Mouse (Mus musculus) ovary, adult 10 weeks (tissue): Measurements from ENCODE around the gene Krt8. TPM values are rescaled to one million over a fixed set of nuclear protein-coding genes. Genes with fewer than 3 reads are reported as not detected.

Source experiments
- polyA plus RNA-seq: library from polyadenylated mRNA; stranded (reverse); fragments of 350-450 nt; fragmentation: Illumina TruSeq; extraction: RNeasy Lipid Tissue Mini Kit (QIAGEN cat#74804); gene quantifications from one replicate; pipeline ENCODE4 v1.2.3, GENCODE M21; 2014

The Krt8 gene
- polyA plus RNA-seq, result 4.1 TPM

DNA sequence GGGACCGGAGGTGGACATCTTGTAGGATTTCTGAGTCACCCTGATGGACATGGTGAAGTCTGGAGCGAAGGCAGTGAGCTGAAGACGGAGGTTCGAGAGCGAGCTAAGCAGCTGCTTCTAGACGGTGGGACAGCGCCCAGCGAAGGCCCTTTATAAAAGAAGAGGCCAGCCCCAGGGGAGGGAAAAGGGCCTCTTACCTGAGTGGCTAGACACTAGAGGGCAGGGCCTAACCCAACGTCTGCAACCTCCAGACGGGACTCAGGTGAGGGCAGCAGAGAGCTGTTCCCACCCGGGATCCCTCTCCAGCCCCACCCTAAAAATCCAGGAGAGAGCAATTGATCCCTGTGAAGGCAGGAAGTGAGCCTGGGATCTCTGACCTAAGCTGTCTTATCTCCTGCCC, at the start of gene Krt8:
Krt8 (minus strand) TSS at position 294 of the 400 bp plus-strand sequence.

DNA sequence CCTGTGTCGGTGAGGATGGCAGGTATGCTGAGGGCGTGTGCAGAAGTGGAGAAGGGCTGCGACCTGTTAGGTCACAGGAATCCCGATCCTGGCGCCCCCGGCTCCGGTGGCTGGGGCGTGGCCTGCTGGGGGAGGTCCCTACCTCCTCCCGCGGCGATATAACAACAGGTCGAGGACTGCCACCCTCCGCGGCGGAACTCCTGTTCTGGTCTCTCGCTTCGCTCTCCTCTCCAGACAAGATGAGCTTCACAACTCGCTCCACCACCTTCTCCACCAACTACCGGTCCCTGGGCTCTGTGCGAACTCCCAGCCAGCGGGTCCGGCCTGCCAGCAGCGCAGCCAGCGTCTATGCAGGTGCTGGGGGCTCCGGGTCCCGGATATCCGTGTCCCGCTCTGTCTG, 23.8 kb upstream of the Krt8 start, which contains the start of gene Krt18:
Krt18 (plus strand) TSS at position 141 of the 400 bp plus-strand sequence.

DNA sequence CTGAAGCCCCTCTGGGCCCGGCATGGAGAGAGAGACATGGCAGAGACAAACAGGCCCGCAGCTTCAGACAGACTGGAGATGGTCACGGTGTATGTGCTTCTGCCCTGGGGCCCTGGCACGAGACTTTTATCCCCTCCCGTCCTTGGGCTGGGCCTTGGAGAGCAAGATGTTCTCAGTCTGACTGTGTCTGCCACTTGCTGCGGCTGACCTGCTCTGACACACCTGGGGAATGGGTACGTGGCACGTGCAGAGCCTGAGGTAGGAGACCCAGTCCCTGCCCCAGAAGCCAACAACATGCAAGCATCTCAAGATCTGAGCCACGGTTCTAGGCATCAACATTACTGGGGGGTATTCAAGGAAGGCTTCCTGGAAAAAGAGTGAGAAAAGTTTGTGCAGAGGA, 50.1 kb downstream of the Krt8 start, which contains the start of gene Krt78:
Krt78 (minus strand) TSS at position 101 of the 400 bp plus-strand sequence.

Other genes starting within 250 kb of the Krt8 start
- gene Krt72, start 218.0 kb downstream of the Krt8 start, polyA plus RNA-seq, result not detected
- gene Krt73, start 202.1 kb downstream of the Krt8 start, polyA plus RNA-seq, result 0.34 TPM
- gene Krt2, start 186.3 kb downstream of the Krt8 start, polyA plus RNA-seq, result not detected
- gene Krt1, start 153.7 kb downstream of the Krt8 start, polyA plus RNA-seq, result 0.23 TPM
- gene Krt77, start 134.8 kb downstream of the Krt8 start, polyA plus RNA-seq, result not detected
- not detected for gene Krt76, start 111.6 kb downstream of the Krt8 start, polyA plus RNA-seq
- gene Krt4, start 79.7 kb downstream of the Krt8 start, polyA plus RNA-seq, result not detected
- 0.48 TPM for gene Krt79, start 64.2 kb downstream of the Krt8 start, polyA plus RNA-seq
- gene Krt78, start 50.2 kb downstream of the Krt8 start, polyA plus RNA-seq, result not detected
- gene Krt18, start 23.7 kb upstream of the Krt8 start, polyA plus RNA-seq, result 1.4 TPM
- gene Eif4b, start 69.3 kb upstream of the Krt8 start, polyA plus RNA-seq, result 326 TPM
- gene Tns2, start 95.9 kb upstream of the Krt8 start, polyA plus RNA-seq, result 31.9 TPM
- gene Spryd3, start 131.8 kb upstream of the Krt8 start, polyA plus RNA-seq, result 0.23 TPM
- gene Igfbp6, start 139.9 kb upstream of the Krt8 start, polyA plus RNA-seq, result not detected
- gene Soat2, start 146.0 kb upstream of the Krt8 start, polyA plus RNA-seq, result not detected
- 59.5 TPM for gene Zfp740, start 198.8 kb upstream of the Krt8 start, polyA plus RNA-seq
- 19.4 TPM for gene Csad, start 200.2 kb upstream of the Krt8 start, polyA plus RNA-seq
- not detected for gene Itgb7, start 227.5 kb upstream of the Krt8 start, polyA plus RNA-seq